Mouse (Mus musculus): ENCODE results near the gene Crtc1. TPM values are rescaled to one million over a fixed set of nuclear protein-coding genes. Genes with fewer than 3 reads are reported as not detected.
A peak's percentile ranks its signal among the peaks of the same experiment; 100 is the strongest.

Crtc1 gene
- polyA plus RNA-seq, 1 experiment = 20.4 TPM

DNA sequence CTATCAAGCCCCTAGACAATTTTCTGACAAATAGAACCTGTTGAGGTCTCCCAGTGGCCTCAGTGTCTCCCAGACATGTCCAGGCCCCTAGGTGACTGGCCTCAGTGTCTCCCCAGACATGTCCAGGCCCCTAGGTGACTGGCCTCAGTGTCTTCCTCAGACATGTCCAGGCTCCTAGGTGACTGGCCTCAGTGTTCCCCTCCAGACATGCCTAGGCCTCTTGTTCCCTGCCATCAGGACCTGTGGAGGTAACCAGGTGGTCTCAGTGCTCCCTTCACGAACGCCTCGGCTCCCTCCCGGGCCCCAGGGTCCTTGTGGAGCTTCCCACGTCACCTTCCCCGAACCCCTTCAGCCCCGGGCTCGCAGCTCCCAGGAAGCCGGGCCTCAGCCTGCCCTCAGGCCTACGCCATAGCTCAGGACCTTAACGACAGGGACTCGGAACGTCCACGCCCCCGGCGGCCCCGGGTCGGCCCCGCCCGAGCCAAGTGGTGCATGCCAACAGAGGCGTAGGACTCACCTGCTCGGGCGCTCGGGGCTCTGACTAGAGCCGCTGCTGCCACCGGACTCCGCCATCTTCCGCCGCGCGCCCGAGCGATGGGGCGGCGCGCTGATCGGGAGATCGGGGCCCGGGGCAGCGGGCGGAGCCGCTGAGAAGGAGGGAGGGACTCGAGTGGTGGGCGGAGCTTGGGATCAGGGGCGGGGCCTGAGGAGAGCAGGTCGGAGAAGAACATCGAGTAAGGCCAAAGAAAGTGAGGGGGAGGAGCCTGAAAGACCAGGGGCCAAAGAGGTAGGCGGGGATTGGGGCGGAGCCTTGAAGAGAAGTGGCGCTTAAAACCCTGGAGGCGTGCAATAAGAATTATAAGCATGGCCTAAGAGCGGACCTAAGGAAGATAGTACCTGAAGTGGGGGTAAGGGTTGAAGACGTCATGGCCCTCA lies 37.2 kb upstream of the Crtc1 start, which contains the start of gene Klhl26:
TSS of gene Klhl26 (minus strand) at position 636 of the 936 bp plus-strand sequence.
- Histone ChIP-seq H3K4me1 (ENCODE audit: control insufficient read depth, insufficient read depth, low read length) (peaks cover 2% of the 10 kb centered on the region; the same call in 1 of the 2 replicates), H3K4me3 (replicated peaks; ENCODE audit: extremely low read depth, low read depth, low read length) (peak within 1 kb of the TSS; percentile 62)
- DNase-seq = peak; percentile 98
- WGBS = 1% methylated on average over 53 of the region's 53 CpGs
- TF ChIP-seq POLR2A (IDR thresholded peaks at IDR 0.05; ENCODE audit: borderline replicate concordance, extremely low read depth, low read depth, low read length) (0 out of 2 replicates have a peak, but pooled peaks have one; percentile 35), CTCF (IDR thresholded peaks at IDR 0.05; ENCODE audit: insufficient read depth, low read length) (no peak)

DNA sequence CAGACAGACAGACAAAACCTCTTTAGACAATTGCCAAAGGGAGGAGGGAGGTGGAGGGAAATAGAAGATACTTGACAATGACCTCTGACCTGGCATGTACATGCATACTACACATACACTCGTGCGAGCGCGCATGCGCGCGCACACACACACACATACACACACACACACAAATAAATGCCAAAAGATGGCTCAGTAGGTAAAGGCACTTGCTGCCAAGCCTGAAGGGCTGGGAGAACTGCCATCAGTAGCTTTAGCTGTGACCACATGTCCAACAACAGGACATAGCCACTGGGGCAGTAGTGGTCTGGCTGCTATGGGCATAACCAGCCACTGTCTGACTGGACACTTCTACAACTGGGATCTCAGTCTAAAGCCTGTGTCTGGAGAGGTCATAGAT lies 32.5 kb upstream of the Crtc1 start:
- 91% methylated on average over 7 of the region's 7 CpGs for WGBS
- TF ChIP-seq CTCF (IDR thresholded peaks at IDR 0.05; ENCODE audit: insufficient read depth, low read length) (no peak), POLR2A (IDR thresholded peaks at IDR 0.05; ENCODE audit: borderline replicate concordance, extremely low read depth, low read depth, low read length) (no peak)
- DNase-seq = no peak

DNA sequence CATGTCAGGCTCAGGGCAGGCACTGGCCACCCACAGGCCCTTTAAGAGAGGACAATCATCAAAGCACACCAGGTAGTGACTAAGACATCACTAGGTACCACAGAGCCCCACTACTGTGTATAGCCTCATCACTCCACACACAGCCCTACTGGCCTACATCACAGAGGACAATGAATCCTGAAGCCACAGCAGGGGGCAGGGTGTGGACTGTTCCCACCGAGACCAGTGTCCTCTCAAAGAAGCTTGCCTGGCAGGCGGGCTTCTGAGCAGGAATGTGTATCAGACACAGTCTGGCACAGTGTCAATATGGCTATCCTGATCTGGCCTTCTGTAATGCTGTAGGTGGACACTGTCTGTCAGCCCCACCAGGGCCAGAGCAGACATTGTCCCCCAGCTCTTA lies 30.6 kb upstream of the Crtc1 start:
- Histone ChIP-seq H3K4me3 (replicated peaks; ENCODE audit: extremely low read depth, low read depth, low read length) (no peak overlapping the region), H3K4me1 (ENCODE audit: control insufficient read depth, insufficient read depth, low read length) (peaks cover 26% of the 10 kb centered on the region)
- 54% methylated on average over 2 of the region's 2 CpGs for WGBS
- no peak for DNase-seq
- TF ChIP-seq POLR2A (IDR thresholded peaks at IDR 0.05; ENCODE audit: borderline replicate concordance, extremely low read depth, low read depth, low read length) (no peak), CTCF (IDR thresholded peaks at IDR 0.05; ENCODE audit: insufficient read depth, low read length) (no peak)

More for the DNA sequence above, 32.5 kb upstream of the Crtc1 start:
- Histone ChIP-seq H3K4me3 (replicated peaks; ENCODE audit: extremely low read depth, low read depth, low read length) (no peak overlapping the region), H3K4me1 (ENCODE audit: control insufficient read depth, insufficient read depth, low read length) (peaks cover 21% of the 10 kb centered on the region)

DNA sequence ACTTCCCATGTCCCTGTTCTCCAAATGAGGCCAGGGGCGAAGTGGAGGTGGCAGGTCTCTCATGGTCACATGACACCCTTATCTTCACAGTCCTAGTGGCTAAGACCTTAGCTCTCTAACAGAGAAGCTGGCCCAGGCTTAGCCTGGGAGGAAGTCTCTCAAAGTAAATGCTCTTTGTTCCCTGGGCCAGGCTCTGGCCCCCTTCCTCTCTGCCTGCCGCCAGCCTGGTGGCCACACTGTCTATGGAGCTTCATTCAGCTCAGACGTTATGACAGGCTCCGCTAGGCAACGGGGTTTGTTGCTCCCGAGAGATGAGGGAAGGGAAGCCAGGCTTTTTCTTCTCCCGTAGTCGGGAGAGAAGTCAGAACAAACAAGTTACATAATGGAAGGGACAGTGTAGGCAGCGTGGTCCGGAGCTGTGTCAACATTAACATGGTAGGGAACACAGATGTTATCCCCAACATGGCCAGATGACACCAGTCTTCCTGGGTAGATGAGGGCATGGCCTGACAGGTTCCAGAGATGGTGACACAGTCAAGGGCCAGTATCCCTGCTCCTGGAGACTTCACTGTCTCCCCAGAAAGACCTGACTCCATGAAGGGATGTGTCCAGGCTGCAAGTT lies 30.0 kb upstream of the Crtc1 start:
- Histone ChIP-seq H3K4me1 (ENCODE audit: control insufficient read depth, insufficient read depth, low read length) (peaks cover 26% of the 10 kb centered on the region), H3K4me3 (replicated peaks; ENCODE audit: extremely low read depth, low read depth, low read length) (no peak overlapping the region)
- no peak for DNase-seq
- 17% methylated on average over 10 of the region's 10 CpGs for WGBS
- TF ChIP-seq CTCF (IDR thresholded peaks at IDR 0.05; ENCODE audit: insufficient read depth, low read length) (no peak), POLR2A (IDR thresholded peaks at IDR 0.05; ENCODE audit: borderline replicate concordance, extremely low read depth, low read depth, low read length) (no peak)

DNA sequence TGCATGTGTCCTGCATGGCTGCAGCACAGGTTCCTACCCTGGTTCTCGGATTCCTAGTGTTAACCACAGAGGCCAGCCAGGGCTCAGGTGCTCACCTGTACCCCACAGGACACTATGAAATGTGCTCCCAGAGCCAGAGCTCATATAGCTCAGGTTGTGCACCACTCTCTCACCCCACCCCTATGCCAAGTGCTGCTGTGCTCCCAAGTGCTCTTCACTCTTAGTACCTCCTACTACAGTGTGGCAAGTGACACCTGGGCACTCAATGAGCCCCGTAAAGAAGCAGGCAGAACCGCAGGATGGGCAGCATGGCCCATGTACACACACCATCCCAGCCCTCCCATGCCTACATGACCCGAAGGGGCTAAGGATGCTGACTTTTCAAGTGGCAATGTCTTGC lies 29.4 kb upstream of the Crtc1 start:
- TF ChIP-seq POLR2A (IDR thresholded peaks at IDR 0.05; ENCODE audit: borderline replicate concordance, extremely low read depth, low read depth, low read length) = no peak
- no peak for TF ChIP-seq CTCF (IDR thresholded peaks at IDR 0.05; ENCODE audit: insufficient read depth, low read length)
- DNase-seq = no peak
- WGBS = 76% methylated on average over 4 of the region's 4 CpGs
- peaks cover 26% of the 10 kb centered on the region for H3K4me1 ChIP-seq (ENCODE audit: control insufficient read depth, insufficient read depth, low read length)
- H3K4me3 ChIP-seq (replicated peaks; ENCODE audit: extremely low read depth, low read depth, low read length) = no peak overlapping the region

DNA sequence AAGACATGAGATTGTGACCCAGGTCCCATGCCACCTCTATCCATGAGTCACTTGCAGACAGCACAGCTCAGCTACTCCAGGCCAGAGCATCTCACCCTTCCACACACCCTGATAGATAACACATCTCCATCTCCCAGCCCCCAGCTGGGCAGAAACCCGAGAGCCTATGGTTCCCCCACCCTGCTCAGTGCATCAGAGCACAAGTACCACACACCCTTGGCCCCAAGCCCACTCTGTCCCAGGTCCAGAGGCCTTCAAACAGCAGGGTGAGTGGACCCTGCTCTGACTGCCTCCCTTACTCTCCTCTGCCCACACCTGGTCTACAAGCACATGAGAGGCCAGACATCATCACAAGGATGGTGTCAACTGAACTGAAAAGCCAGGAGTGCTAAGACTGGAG lies 28.5 kb upstream of the Crtc1 start:
- WGBS = 62% methylated on average over 1 of the region's 1 CpGs
- DNase-seq = no peak
- TF ChIP-seq CTCF (IDR thresholded peaks at IDR 0.05; ENCODE audit: insufficient read depth, low read length) = no peak
- no peak for TF ChIP-seq POLR2A (IDR thresholded peaks at IDR 0.05; ENCODE audit: borderline replicate concordance, extremely low read depth, low read depth, low read length)
- H3K4me3 ChIP-seq (replicated peaks; ENCODE audit: extremely low read depth, low read depth, low read length) = no peak overlapping the region
- H3K4me1 ChIP-seq (ENCODE audit: control insufficient read depth, insufficient read depth, low read length) = peaks cover 26% of the 10 kb centered on the region

DNA sequence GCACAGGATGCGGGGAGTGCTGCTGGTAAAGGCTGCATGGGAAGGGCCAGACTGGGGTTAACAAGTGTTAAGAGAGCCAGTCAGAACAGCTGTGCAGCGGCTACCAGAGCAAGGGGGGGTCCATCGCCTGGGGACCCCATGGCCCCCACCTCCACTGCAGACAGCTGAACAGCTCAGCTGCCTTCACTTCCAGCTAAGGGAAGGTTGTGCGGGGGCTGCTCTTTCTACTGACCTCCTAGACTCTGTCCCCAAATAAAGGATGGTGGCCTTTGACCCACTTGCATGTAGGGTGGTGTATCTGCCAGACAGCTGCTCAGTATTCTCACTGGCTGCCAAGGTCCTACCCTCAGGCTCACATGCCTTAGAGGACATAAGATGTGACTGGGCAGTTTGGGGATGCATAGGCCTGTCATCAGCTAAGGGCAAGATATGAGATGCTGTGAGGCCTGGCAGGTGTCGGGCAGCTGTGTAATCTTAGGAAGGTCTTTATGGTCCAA lies 27.9 kb upstream of the Crtc1 start:
- TF ChIP-seq CTCF (IDR thresholded peaks at IDR 0.05; ENCODE audit: insufficient read depth, low read length) (no peak), POLR2A (IDR thresholded peaks at IDR 0.05; ENCODE audit: borderline replicate concordance, extremely low read depth, low read depth, low read length) (no peak)
- WGBS = 57% methylated on average over 5 of the region's 5 CpGs
- Histone ChIP-seq H3K4me3 (replicated peaks; ENCODE audit: extremely low read depth, low read depth, low read length) (no peak overlapping the region), H3K4me1 (ENCODE audit: control insufficient read depth, insufficient read depth, low read length) (peaks cover 26% of the 10 kb centered on the region)
- no peak for DNase-seq

DNA sequence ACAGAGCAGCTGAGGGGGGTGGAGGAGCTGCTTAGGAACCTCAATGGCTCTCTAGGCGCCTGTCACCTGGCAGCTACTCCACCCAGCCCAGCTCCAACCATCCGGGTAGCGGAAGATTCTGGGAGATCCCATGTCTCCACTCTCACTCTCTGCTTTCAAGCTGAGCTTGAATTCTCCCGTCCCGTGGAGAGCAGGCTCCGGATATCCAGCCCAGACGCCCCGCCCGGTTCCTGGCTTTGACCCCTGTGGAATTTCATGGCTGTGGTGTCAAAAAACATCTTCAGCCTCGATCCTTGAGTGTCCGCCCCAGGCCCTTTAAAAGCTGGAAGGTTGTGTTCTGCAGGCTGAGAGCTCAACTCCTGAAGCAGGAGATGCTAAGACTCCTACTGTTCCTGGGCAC lies 27.4 kb upstream of the Crtc1 start:
- H3K4me1 ChIP-seq (ENCODE audit: control insufficient read depth, insufficient read depth, low read length) = peaks cover 26% of the 10 kb centered on the region
- H3K4me3 ChIP-seq (replicated peaks; ENCODE audit: extremely low read depth, low read depth, low read length) = no peak overlapping the region
- WGBS = 27% methylated on average over 11 of the region's 11 CpGs
- no peak for DNase-seq
- TF ChIP-seq CTCF (IDR thresholded peaks at IDR 0.05; ENCODE audit: insufficient read depth, low read length) (no peak), POLR2A (IDR thresholded peaks at IDR 0.05; ENCODE audit: borderline replicate concordance, extremely low read depth, low read depth, low read length) (no peak)

DNA sequence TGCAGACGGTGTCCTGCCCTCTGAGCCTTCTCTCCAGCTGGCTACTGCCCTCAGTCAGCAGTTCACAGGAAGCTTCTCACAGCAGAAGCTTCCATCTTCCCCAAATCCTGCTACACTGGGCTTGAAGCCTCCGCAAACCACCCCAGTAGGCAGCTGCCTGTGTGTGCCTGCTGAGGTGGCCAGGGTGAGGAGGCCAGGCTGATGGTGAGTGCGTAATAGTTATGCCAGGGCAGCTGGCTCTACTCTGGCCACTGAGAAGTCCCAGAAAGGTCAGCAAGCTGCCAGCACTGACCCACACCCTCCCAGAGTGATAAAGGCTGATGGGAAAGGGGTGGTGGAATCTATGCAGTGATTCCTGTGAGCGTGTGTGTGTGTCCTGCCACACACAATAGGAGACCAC lies 26.9 kb upstream of the Crtc1 start:
- DNase-seq = no peak
- TF ChIP-seq POLR2A (IDR thresholded peaks at IDR 0.05; ENCODE audit: borderline replicate concordance, extremely low read depth, low read depth, low read length) (no peak), CTCF (IDR thresholded peaks at IDR 0.05; ENCODE audit: insufficient read depth, low read length) (no peak)
- 76% methylated on average over 4 of the region's 4 CpGs for WGBS
- H3K4me1 ChIP-seq (ENCODE audit: control insufficient read depth, insufficient read depth, low read length) = peaks cover 26% of the 10 kb centered on the region
- H3K4me3 ChIP-seq (replicated peaks; ENCODE audit: extremely low read depth, low read depth, low read length) = no peak overlapping the region
